Comparison of ENCODE assay signal across 10 mouse cellular contexts in genomic region chr16:4777171-4777904, GRCm38 (mm10). TPM values are rescaled to one million over a fixed set of nuclear protein-coding genes. Genes with fewer than 3 reads are reported as not detected.
DNase-seq lines count a peak whose midpoint lies in the region; ATAC-seq and TF ChIP-seq lines count a peak whose summit lies in the region.
"Had no signal": no experiment of that assay in that cellular context is flagged by ENCODE, and none has a peak within 500 bp of the region (broad histone marks: within the 10 kb centered on the region; RNA-seq: fewer than 3 reads in every experiment).

No protein-coding gene starts in this region.

- DNase-seq in cerebellum, adult 18-20 months, result peak; percentile 30 to 34
- DNase-seq in cerebellum, postnatal 4 days (ENCODE audit: low spot score in 2 of 2), result no peak
- DNase-seq in lung, postnatal 0 days (ENCODE audit: low spot score), result no peak
- no peak for DNase-seq in lung, adult 2 months
- no peak for DNase-seq in right cerebral cortex, adult 18-20 months
- DNase-seq in left cerebral cortex, adult 8-10 months (ENCODE audit: low spot score in 2 of 2), result no peak

- TF ChIP-seq POLR2A in lung, adult 2 months (IDR thresholded peaks at IDR 0.05; ENCODE audit: borderline replicate concordance, extremely low read depth, low read depth, low read length), result no peak
- TF ChIP-seq POLR2A in small intestine, adult 2 months (IDR thresholded peaks at IDR 0.05; ENCODE audit: low read depth, low read length), result no peak

- peaks cover 8% of the 10 kb centered on the region; the same call in 1 of the 2 replicates for H3K4me1 ChIP-seq in lung, postnatal 0 days (ENCODE audit: insufficient read depth, low read depth, low read length)
- H3K4me1 ChIP-seq in lung, adult 2 months (ENCODE audit: control insufficient read depth, insufficient read depth, low read length), result peaks cover 17% of the 10 kb centered on the region
- H3K4me1 ChIP-seq in small intestine, adult 2 months (ENCODE audit: control insufficient read depth, insufficient read depth, insufficient read length, low read length), result peaks cover 28% of the 10 kb centered on the region

- WGBS in lung, postnatal 0 days, result 93% methylated on average over 3 of the region's 3 CpGs
- WGBS in lung, adult 2 months, result 81% methylated on average over 3 of the region's 3 CpGs
- WGBS in small intestine, adult 2 months, result 78% methylated on average over 3 of the region's 3 CpGs

- ATAC-seq in lung, postnatal 0 days, result 0 out of 2 replicates have a peak, but pooled peaks have one; percentile 20
- ATAC-seq in inflammation-experienced regulatory T-cells, adult 6 months, result peak; percentile 25

- no peak overlapping the region for H3K9ac ChIP-seq in lung, postnatal 0 days (replicated peaks; ENCODE audit: low read depth)
- H3K9ac ChIP-seq: heart, embryonic 13.5 days had no signal

- H3K36me3 ChIP-seq in lung, postnatal 0 days (ENCODE audit: insufficient read depth, low read length), result no peaks in the 10 kb centered on the region
- H3K36me3 ChIP-seq in small intestine, adult 2 months (ENCODE audit: control insufficient read depth, insufficient read depth, low read length), result 0 out of 2 replicates have a peak, but pooled peaks cover 4% of the 10 kb centered on the region

- H3K9me3 ChIP-seq in lung, postnatal 0 days (ENCODE audit: low read length), result no peaks in the 10 kb centered on the region
- H3K9me3 ChIP-seq: heart, embryonic 13.5 days had no signal

- H3K4me3 ChIP-seq in lung, postnatal 0 days (ENCODE audit: low read depth, low read length), result no peak overlapping the region
- no peak overlapping the region for H3K4me3 ChIP-seq in lung, adult 2 months (replicated peaks; ENCODE audit: extremely low read depth, low read depth, low read length)
- H3K4me3 ChIP-seq in small intestine, adult 2 months (ENCODE audit: low read depth, low read length), result no peak overlapping the region
- H3K4me3 ChIP-seq: heart, embryonic 13.5 days had no signal

- TF ChIP-seq EP300 in lung, postnatal 0 days (IDR thresholded peaks at IDR 0.05), result no peak

- H3K27me3 ChIP-seq in lung, postnatal 0 days (replicated peaks; ENCODE audit: insufficient read depth, low read length), result no peaks in the 10 kb centered on the region
- no peaks in the 10 kb centered on the region for H3K27me3 ChIP-seq in small intestine, adult 2 months (ENCODE audit: control insufficient read depth, insufficient read depth, low read length)
- H3K27me3 ChIP-seq: heart, embryonic 13.5 days had no signal

- H3K4me2 ChIP-seq in lung, postnatal 0 days (replicated peaks; ENCODE audit: low read depth, low read length), result no peak overlapping the region
- H3K4me2 ChIP-seq: heart, embryonic 13.5 days had no signal

- H3K27ac ChIP-seq in lung, postnatal 0 days (ENCODE audit: low read length), result no peak overlapping the region
- H3K27ac ChIP-seq in small intestine, adult 2 months (ENCODE audit: insufficient read depth, low read depth, low read length), result peak overlapping the region; percentile 74
- H3K27ac ChIP-seq: heart, embryonic 13.5 days had no signal

- no peak for TF ChIP-seq CTCF in lung, postnatal 0 days (IDR thresholded peaks at IDR 0.05)
- no peak for TF ChIP-seq CTCF in lung, adult 2 months (IDR thresholded peaks at IDR 0.05; ENCODE audit: insufficient read depth, low read length)
- TF ChIP-seq CTCF in small intestine, adult 2 months (IDR thresholded peaks at IDR 0.05; ENCODE audit: extremely low read depth, insufficient read length, insufficient replicate concordance, low read depth, low read length), result no peak

RNA-seq across cellular contexts. Expression of gene Cdip1, which starts 12.8 kb away (rescaled TPM):
- polyA plus RNA-seq in lung, postnatal 0 days (2015; fragmentation: Nextera tagmentation; extraction: Ambion mirVana), result 57.5 and 68.2 TPM in 2 replicates
- 76.7 and 93.0 TPM in 2 replicates for polyA plus RNA-seq in lung, adult 2 months (2012; rRNA removed)
- 10 to 100 TPM; 15.0 to 43.1 (median 36.6) TPM for polyA plus RNA-seq in inflammation-experienced regulatory T-cells, adult 6 months (2017; shearing (Covaris generic))
- 51.7 and 87.4 TPM in 2 replicates for polyA plus RNA-seq in small intestine, adult 2 months (2012; rRNA removed)
- total RNA-seq in left cerebral cortex, adult 8-10 months (2022), result 100 to 1,000 TPM; 195 to 206 (median 203) TPM

RNA-seq across cellular contexts. Expression of gene Hmox2, which starts 51.2 kb away (rescaled TPM):
- 92.4 and 97.9 TPM in 2 replicates for polyA plus RNA-seq in lung, postnatal 0 days (2015; fragmentation: Nextera tagmentation; extraction: Ambion mirVana)
- 21.3 and 32.1 TPM in 2 replicates for polyA plus RNA-seq in lung, adult 2 months (2012; rRNA removed)
- 100 to 1,000 TPM in 2 of 3 experiments, 10 to 100 TPM in 1; 97.9 to 114 (median 103) TPM for polyA plus RNA-seq in inflammation-experienced regulatory T-cells, adult 6 months (2017; shearing (Covaris generic))
- 11.8 and 21.2 TPM in 2 replicates for polyA plus RNA-seq in small intestine, adult 2 months (2012; rRNA removed)
- 10 to 100 TPM; 91.8 to 98.0 (median 93.1) TPM for total RNA-seq in left cerebral cortex, adult 8-10 months (2022)

RNA-seq across cellular contexts. Expression of gene 4930562C15Rik, which starts 57.9 kb away (rescaled TPM):
- 2.2 and 2.4 TPM in 2 replicates for polyA plus RNA-seq in lung, postnatal 0 days (2015; fragmentation: Nextera tagmentation; extraction: Ambion mirVana)
- 4.9 and 5.2 TPM in 2 replicates for polyA plus RNA-seq in lung, adult 2 months (2012; rRNA removed)
- 1 to 10 TPM in 2 of 3 experiments, under 1 TPM in 1; 0.79 to 2.9 (median 1.3) TPM for polyA plus RNA-seq in inflammation-experienced regulatory T-cells, adult 6 months (2017; shearing (Covaris generic))
- polyA plus RNA-seq in small intestine, adult 2 months (2012; rRNA removed), result not detected in 2 replicates
- not detected for total RNA-seq in left cerebral cortex, adult 8-10 months (2022)
- total RNA-seq: liver, adult 2 months had no signal
- polyA plus RNA-seq: liver, adult 2 months had no signal

RNA-seq across cellular contexts. Expression of gene Nmral1, which starts 58.2 kb away (rescaled TPM):
- polyA plus RNA-seq in lung, postnatal 0 days (2015; fragmentation: Nextera tagmentation; extraction: Ambion mirVana), result 6.0 and 7.1 TPM in 2 replicates
- polyA plus RNA-seq in lung, adult 2 months (2012; rRNA removed), result 4.4 and 5.2 TPM in 2 replicates
- 10 to 100 TPM; 10.0 to 36.5 (median 16.6) TPM for polyA plus RNA-seq in inflammation-experienced regulatory T-cells, adult 6 months (2017; shearing (Covaris generic))
- polyA plus RNA-seq in small intestine, adult 2 months (2012; rRNA removed), result 2.2 and 5.6 TPM in 2 replicates
- total RNA-seq in left cerebral cortex, adult 8-10 months (2022), result 10 to 100 TPM; 15.8 to 18.9 (median 17.4) TPM

Comparison
In these comparisons a context has a peak if more than half of its experiments do, and no peak if none do; other contexts are left out.
1. DNase-seq: peak in cerebellum, adult 18-20 months (2 of 2); none in cerebellum, postnatal 4 days (0 of 2), lung, postnatal 0 days (single experiment), lung, adult 2 months (single experiment), right cerebral cortex, adult 18-20 months (single experiment) and left cerebral cortex, adult 8-10 months (0 of 2).